ENCODE assay signal across 9 mouse cellular contexts in the genomic region with DNA sequence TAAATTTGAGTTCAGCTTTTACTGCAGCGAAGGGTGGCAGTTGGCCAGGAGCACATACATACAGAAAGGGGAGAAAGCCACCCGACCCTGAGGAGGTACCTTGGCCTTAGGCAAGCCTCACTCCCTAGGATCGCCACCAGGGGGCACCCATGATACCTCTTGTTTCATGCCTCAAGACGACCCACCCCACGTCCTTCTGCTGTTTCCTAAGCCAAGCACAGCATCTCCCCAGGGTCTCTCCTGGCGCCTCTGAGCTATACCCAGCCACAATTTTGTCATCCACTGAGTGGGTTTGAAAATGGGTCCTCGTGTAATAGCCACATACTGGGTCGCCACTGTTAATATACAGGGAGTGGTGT. TPM values are rescaled to one million over a fixed set of nuclear protein-coding genes. Genes with fewer than 3 reads are reported as not detected.
DNase-seq lines count a peak whose midpoint lies in the region; ATAC-seq and TF ChIP-seq lines count a peak whose summit lies in the region.
"Had no signal": no experiment of that assay in that cellular context is flagged by ENCODE, and none has a peak within 500 bp of the region (broad histone marks: within the 10 kb centered on the region; RNA-seq: fewer than 3 reads in every experiment).

No protein-coding gene starts in this region.

- no peak overlapping the region for H3K9ac ChIP-seq in heart, adult 2 months (ENCODE audit: low read depth, low read length)
- 0 out of 2 replicates have a peak overlapping the region, but pooled peaks have one; percentile 0 for H3K9ac ChIP-seq in limb, embryonic 13.5 days
- H3K9ac ChIP-seq: embryonic facial prominence, embryonic 12.5 days had no signal

- peak; percentile 84 for TF ChIP-seq EP300 in heart, adult 2 months (IDR thresholded peaks at IDR 0.05; ENCODE audit: insufficient read depth, low read depth, low read length)

- H3ac ChIP-seq in myocyte (ENCODE audit: control insufficient read depth, insufficient read length) = no peak overlapping the region

- intact Hi-C loops in heart, adult 2 months (cut with DNase I) = loop anchor here (1.0 kb wide), 1 partner anchor 36 kb away; no protein-coding TSS in a partner anchor

- no peaks in the 10 kb centered on the region for H3K79me2 ChIP-seq in heart, adult 2 months (replicated peaks; ENCODE audit: control insufficient read depth, insufficient read depth, low read length)
- H3K79me2 ChIP-seq in myocyte (ENCODE audit: control insufficient read depth, insufficient read depth) = no peaks in the 10 kb centered on the region

- peak; percentile 99 for TF ChIP-seq CTCF in heart, adult 2 months (IDR thresholded peaks at IDR 0.05)

- no peak for TF ChIP-seq POLR2A in heart, adult 2 months (IDR thresholded peaks at IDR 0.05; ENCODE audit: insufficient read depth, low read depth, low read length)
- TF ChIP-seq POLR2A in myocyte (IDR thresholded peaks at IDR 0.05; ENCODE audit: insufficient read length, low read depth) = no peak

- 0 out of 2 replicates have a peak overlapping the region, but pooled peaks have one; percentile 9 for H3K4me2 ChIP-seq in limb, embryonic 13.5 days (replicated peaks)
- peak overlapping the region; percentile 58 for H3K4me2 ChIP-seq in myocyte (ENCODE audit: low read depth)
- H3K4me2 ChIP-seq: embryonic facial prominence, embryonic 12.5 days had no signal

- H3K4me3 ChIP-seq in heart, adult 2 months = no peak overlapping the region
- no peak overlapping the region for H3K4me3 ChIP-seq in limb, embryonic 13.5 days
- H3K4me3 ChIP-seq in myocyte = no peak overlapping the region
- H3K4me3 ChIP-seq: embryonic facial prominence, embryonic 12.5 days had no signal

- H3K27ac ChIP-seq in heart, adult 2 months = peak overlapping the region; percentile 53
- no peak overlapping the region for H3K27ac ChIP-seq in limb, embryonic 13.5 days
- H3K27ac ChIP-seq: embryonic facial prominence, embryonic 12.5 days had no signal

- 7% methylated on average over 8 of the region's 8 CpGs for WGBS in heart, adult 2 months
- WGBS in limb, embryonic 13.5 days = 16% methylated on average over 8 of the region's 8 CpGs

- H3K27me3 ChIP-seq in heart, adult 2 months (ENCODE audit: control insufficient read depth, insufficient read depth, low read length) = no peaks in the 10 kb centered on the region
- peaks cover 8% of the 10 kb centered on the region; the same call in 1 of the 2 replicates for H3K27me3 ChIP-seq in limb, embryonic 13.5 days
- H3K27me3 ChIP-seq in myocyte (ENCODE audit: control insufficient read depth, insufficient read depth, insufficient read length) = no peaks in the 10 kb centered on the region

- DNase-seq in 3134 (ENCODE audit: extremely low read depth, insufficient read length, low spot score) = peak; percentile 69
- peak; percentile 92 for DNase-seq in adipocyte (ENCODE audit: low spot score)
- DNase-seq in embryo, embryonic 11.5 days (ENCODE audit: low read depth, low spot score) = peak; percentile 83
- peak; percentile 87 to 91 for DNase-seq in heart, adult 2 months
- peak; percentile 80 to 92 for DNase-seq in kidney, adult 8-10 months
- DNase-seq in spleen, postnatal 36 days (ENCODE audit: low spot score in 2 of 2) = peak; percentile 78 to 86

- H3K4me1 ChIP-seq in heart, adult 2 months (ENCODE audit: control insufficient read depth, insufficient read depth, low read length) = peaks cover 5% of the 10 kb centered on the region
- H3K4me1 ChIP-seq in limb, embryonic 13.5 days = peaks cover 17% of the 10 kb centered on the region
- H3K4me1 ChIP-seq: embryonic facial prominence, embryonic 12.5 days had no signal

- H3K36me3 ChIP-seq in heart, adult 2 months (ENCODE audit: control insufficient read depth, insufficient read depth, low read length) = no peaks in the 10 kb centered on the region
- H3K36me3 ChIP-seq in limb, embryonic 13.5 days = no peaks in the 10 kb centered on the region
- no peaks in the 10 kb centered on the region for H3K36me3 ChIP-seq in myocyte (ENCODE audit: control insufficient read depth, insufficient read depth)
- H3K36me3 ChIP-seq: embryonic facial prominence, embryonic 12.5 days had no signal

- peak; percentile 74 for ATAC-seq in limb, embryonic 13.5 days (ENCODE audit: low FRiP score, low read depth)

- H3K9me3 ChIP-seq in limb, embryonic 13.5 days = no peaks in the 10 kb centered on the region
- H3K9me3 ChIP-seq: embryonic facial prominence, embryonic 12.5 days had no signal

TF ChIP-seq in myocyte, 11 proteins besides CTCF, POLR2A, EP300 and RAD21:
- no peak for TF ChIP-seq REST (IDR thresholded peaks at IDR 0.05; ENCODE audit: insufficient read depth, insufficient read length)
- no peak for TF ChIP-seq MYOD1 (IDR thresholded peaks at IDR 0.05; ENCODE audit: control insufficient read depth in 1 of 3, insufficient read length in 2 of 3, low read depth in 2 of 3)
- no peak for TF ChIP-seq E2F4 (IDR thresholded peaks at IDR 0.05; ENCODE audit: insufficient read depth)
- TF ChIP-seq USF1 (IDR thresholded peaks at IDR 0.05; ENCODE audit: low read depth) = no peak
- no peak for TF ChIP-seq MYOG (IDR thresholded peaks at IDR 0.05; ENCODE audit: control insufficient read depth in 1 of 3, insufficient read depth in 1 of 3, insufficient read length in 2 of 3, low read depth in 2 of 3)
- no peak for TF ChIP-seq MAX (IDR thresholded peaks at IDR 0.05; ENCODE audit: low read depth)
- TF ChIP-seq CEBPB (IDR thresholded peaks at IDR 0.05; ENCODE audit: insufficient read depth, poor library complexity, severe bottlenecking) = no peak
- TF ChIP-seq TCF3 (IDR thresholded peaks at IDR 0.05; ENCODE audit: insufficient read length, low read depth) = no peak
- TF ChIP-seq TCF12 (IDR thresholded peaks at IDR 0.05; ENCODE audit: insufficient read depth, poor library complexity, severe bottlenecking) = no peak
- TF ChIP-seq POLR2AphosphoS2 (IDR thresholded peaks at IDR 0.05; ENCODE audit: insufficient read length, low read depth) = no peak
- no peak for TF ChIP-seq SRF (IDR thresholded peaks at IDR 0.05; ENCODE audit: control insufficient read depth, insufficient read length, low read depth)

RNA-seq across cellular contexts. Expression of a gene that starts 8.4 kb away (rescaled TPM):
- total RNA-seq in heart, adult 2 months (2021) = 100 to 1,000 TPM in 1 of 2 experiments, 10 to 100 TPM in 1; 98.0 to 120 TPM
- polyA plus RNA-seq in heart, adult 2 months (2012; rRNA removed) = 111 and 142 TPM in 2 replicates
- polyA plus RNA-seq in limb, embryonic 13.5 days (2015; fragmentation: Nextera tagmentation; extraction: Ambion mirVana) = 73.1 and 82.9 TPM in 2 replicates
- 433 TPM for polyA plus RNA-seq in myocyte (2012; fragmentation: generic; extraction: Trizol)

RNA-seq across cellular contexts. Expression of a gene that starts 26.7 kb away (rescaled TPM):
- total RNA-seq in heart, adult 2 months (2021) = 10 to 100 TPM; 20.5 to 24.5 TPM
- 26.3 and 26.7 TPM in 2 replicates for polyA plus RNA-seq in heart, adult 2 months (2012; rRNA removed)
- 8.6 and 10.7 TPM in 2 replicates for polyA plus RNA-seq in limb, embryonic 13.5 days (2015; fragmentation: Nextera tagmentation; extraction: Ambion mirVana)
- 15.2 TPM for polyA plus RNA-seq in myocyte (2012; fragmentation: generic; extraction: Trizol)

RNA-seq across cellular contexts. Expression of a gene that starts 32.5 kb away (rescaled TPM):
- total RNA-seq in heart, adult 2 months (2021) = 10 to 100 TPM; 34.8 to 35.1 TPM
- 36.8 and 40.6 TPM in 2 replicates for polyA plus RNA-seq in heart, adult 2 months (2012; rRNA removed)
- polyA plus RNA-seq in limb, embryonic 13.5 days (2015; fragmentation: Nextera tagmentation; extraction: Ambion mirVana) = 23.9 and 29.0 TPM in 2 replicates
- 51.4 TPM for polyA plus RNA-seq in myocyte (2012; fragmentation: generic; extraction: Trizol)

RNA-seq across cellular contexts. Expression of a gene that starts 38.1 kb away (rescaled TPM):
- 10 to 100 TPM; 11.7 to 13.9 TPM for total RNA-seq in heart, adult 2 months (2021)
- 7.0 and 7.7 TPM in 2 replicates for polyA plus RNA-seq in heart, adult 2 months (2012; rRNA removed)
- 0.52 and 0.70 TPM in 2 replicates for polyA plus RNA-seq in limb, embryonic 13.5 days (2015; fragmentation: Nextera tagmentation; extraction: Ambion mirVana)
- polyA plus RNA-seq in myocyte (2012; fragmentation: generic; extraction: Trizol) = 10.0 TPM

RNA-seq across cellular contexts. Expression of a gene that starts 42.0 kb away (rescaled TPM):
- total RNA-seq in heart, adult 2 months (2021) = not detected
- polyA plus RNA-seq in heart, adult 2 months (2012; rRNA removed) = 0.27 TPM in 1 of 2 replicates, not detected in the other
- polyA plus RNA-seq in limb, embryonic 13.5 days (2015; fragmentation: Nextera tagmentation; extraction: Ambion mirVana) = 3.1 and 4.2 TPM in 2 replicates
- polyA plus RNA-seq in myocyte (2012; fragmentation: generic; extraction: Trizol) = 0.40 TPM
